Mouse (Mus musculus) small intestine, adult 2 months (tissue): ENCODE data around the gene Gm9999.

ENCODE experiments used
- CTCF ChIP-seq: fragments of 200-500 bp; IDR thresholded peaks from 2 replicates; pipeline ENCODE4 v1.5.1; 2012; ENCODE audit warnings: low read depth, mild to moderate bottlenecking, control low read depth, inconsistent platforms, low read length, moderate library complexity, mixed read lengths; ENCODE audit not compliant: insufficient replicate concordance, insufficient read length; ENCODE audit errors: extremely low read depth
- POLR2A ChIP-seq: fragments of 200-500 bp; IDR thresholded peaks from 2 replicates; pipeline ENCODE4 v1.6.1; 2012; ENCODE audit warnings: low read depth, mild to moderate bottlenecking, control low read depth, inconsistent platforms, low read length, moderate library complexity

DNA sequence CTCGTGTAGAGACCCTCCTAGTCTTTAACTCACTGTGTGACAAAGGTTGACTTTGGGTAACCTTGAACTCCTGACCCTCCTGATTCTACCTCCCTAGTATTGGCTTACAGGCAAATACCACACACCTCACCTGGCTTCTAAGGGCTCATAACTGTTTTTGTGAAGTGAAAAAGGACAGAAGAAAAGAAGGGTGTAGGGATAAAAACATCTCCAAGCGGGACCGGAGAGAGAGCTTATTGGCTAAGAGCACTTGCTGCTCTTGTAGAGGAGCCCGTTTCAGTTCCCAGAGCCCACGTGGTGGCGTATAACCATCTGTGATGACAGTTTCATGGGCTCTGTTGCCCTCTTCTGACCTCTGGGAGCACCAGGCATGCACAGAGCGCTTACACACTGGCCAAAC, 33.8 kb downstream of the Gm9999 start:
- no peak for TF ChIP-seq CTCF
- TF ChIP-seq POLR2A, result no peak
